Comparison of ENCODE assay signal across 9 mouse cellular contexts in genomic region chr19:38397004-38397403, GRCm38 (mm10). TPM values are rescaled to one million over a fixed set of nuclear protein-coding genes. Genes with fewer than 3 reads are reported as not detected.
A peak's percentile ranks its signal among the peaks of the same experiment; 100 is the strongest.
DNase-seq lines count a peak whose midpoint lies in the region; ATAC-seq and TF ChIP-seq lines count a peak whose summit lies in the region.
"Had no signal": no experiment of that assay in that cellular context is flagged by ENCODE, and none has a peak within 500 bp of the region (broad histone marks: within the 10 kb centered on the region; RNA-seq: fewer than 3 reads in every experiment).

No protein-coding gene starts in this region.

- ATAC-seq in erythroblast, adult 5-6 weeks (replicated peaks; ENCODE audit: low FRiP score, poor library complexity, severe bottlenecking): no peak
- ATAC-seq in hindbrain, embryonic 11.5 days (ENCODE audit: low FRiP score): no peak
- ATAC-seq in liver, postnatal 0 days: peak; percentile 17; the same call in 1 of the 2 replicates
- no peak for ATAC-seq in frontal cortex, adult (ENCODE audit: low TSS enrichment)

- dilution Hi-C loops in CH12.LX (cut with MboI; ENCODE audit: extremely low pct_ligation_motif_present, extremely low pct_unique_long_range_greater_than_20kb, low sequenced_read_pairs): no loop called here

- no peaks in the 10 kb centered on the region for H3K9me3 ChIP-seq in erythroblast, embryonic 14.5 days (ENCODE audit: control insufficient read depth, low read length)
- no peaks in the 10 kb centered on the region for H3K9me3 ChIP-seq in CH12.LX (replicated peaks; ENCODE audit: low read length)
- H3K9me3 ChIP-seq in hindbrain, embryonic 11.5 days (ENCODE audit: control insufficient read depth, low read length): no peaks in the 10 kb centered on the region
- H3K9me3 ChIP-seq in liver, postnatal 0 days (ENCODE audit: low read length): no peaks in the 10 kb centered on the region

- no peak for TF ChIP-seq CTCF in CH12.LX (conservative IDR thresholded peaks at IDR 0.05 in 1 of 2, IDR thresholded peaks at IDR 0.05 in 1 of 2; ENCODE audit: low read depth in 2 of 2, low read length in 2 of 2)
- TF ChIP-seq CTCF in liver, postnatal 0 days (IDR thresholded peaks at IDR 0.05; ENCODE audit: low read depth): no peak

- peak overlapping the region; percentile 91 for H3K4me3 ChIP-seq in erythroblast, embryonic 14.5 days (replicated peaks)
- H3K4me3 ChIP-seq in CH12.LX (replicated peaks in 1 of 3; ENCODE audit: low read depth in 2 of 3, low read length in 2 of 3, poor library complexity in 1 of 3): peak overlapping the region; percentile 71 to 94 (median 80)
- peak overlapping the region; percentile 67 for H3K4me3 ChIP-seq in hindbrain, embryonic 11.5 days (ENCODE audit: low read depth, low read length)
- H3K4me3 ChIP-seq in liver, postnatal 0 days (ENCODE audit: low read depth, low read length): peak overlapping the region; percentile 71

- peak; percentile 21 for DNase-seq in CH12.LX (ENCODE audit: extremely low read depth)
- peak; percentile 6 for DNase-seq in hindbrain, embryonic 11.5 days (ENCODE audit: low spot score)
- DNase-seq in liver, postnatal 0 days: no peak
- no peak for DNase-seq in adrenal gland, postnatal 10 days
- no peak for DNase-seq in layer of hippocampus, adult 11-12 months (ENCODE audit: low spot score)
- DNase-seq: B cell, adult 2 months had no signal

- no peak for TF ChIP-seq RAD21 in CH12.LX (IDR thresholded peaks at IDR 0.05; ENCODE audit: low read depth, low read length)

- no peaks in the 10 kb centered on the region for H3K27me3 ChIP-seq in erythroblast, embryonic 14.5 days (ENCODE audit: control insufficient read depth)
- no peaks in the 10 kb centered on the region for H3K27me3 ChIP-seq in CH12.LX (replicated peaks)
- no peaks in the 10 kb centered on the region for H3K27me3 ChIP-seq in hindbrain, embryonic 11.5 days (ENCODE audit: control insufficient read depth, insufficient read depth, low read length)
- no peaks in the 10 kb centered on the region for H3K27me3 ChIP-seq in liver, postnatal 0 days (ENCODE audit: insufficient read depth, low read length)

- H3K36me3 ChIP-seq in erythroblast, embryonic 14.5 days (ENCODE audit: control insufficient read depth): peaks cover 27% of the 10 kb centered on the region
- peaks cover 7 to 28% of the 10 kb centered on the region in 2 experiments for H3K36me3 ChIP-seq in CH12.LX (replicated peaks in 1 of 2; ENCODE audit: control insufficient read depth in 1 of 2, insufficient read depth in 1 of 2, low read length in 1 of 2)
- H3K36me3 ChIP-seq in hindbrain, embryonic 11.5 days (ENCODE audit: control insufficient read depth, insufficient read depth, low read length): no peaks in the 10 kb centered on the region
- peaks cover 8% of the 10 kb centered on the region for H3K36me3 ChIP-seq in liver, postnatal 0 days (replicated peaks; ENCODE audit: insufficient read depth, low read length)

- peak overlapping the region; percentile 90 for H3K4me2 ChIP-seq in CH12.LX (ENCODE audit: insufficient read depth, low read depth, poor library complexity, severe bottlenecking)
- peak overlapping the region; percentile 81; the same call in 1 of the 2 replicates for H3K4me2 ChIP-seq in hindbrain, embryonic 11.5 days (replicated peaks; ENCODE audit: low read depth, low read length)
- peak overlapping the region; percentile 84 for H3K4me2 ChIP-seq in liver, postnatal 0 days (ENCODE audit: low read depth, low read length)

- in situ Hi-C loops in CH12.LX (cut with MboI; ENCODE audit: low pct_ligation_motif_present, low pct_unique_long_range_greater_than_20kb, low sequenced_read_pairs): no loop called here

- TF ChIP-seq POLR2A in CH12.LX (IDR thresholded peaks at IDR 0.05; ENCODE audit: low read depth, low read length): no peak

- H3K9ac ChIP-seq in CH12.LX (ENCODE audit: insufficient read depth, low read depth): peak overlapping the region; percentile 70
- H3K9ac ChIP-seq in hindbrain, embryonic 11.5 days (ENCODE audit: low read depth, low read length): no peak overlapping the region; the same call in 1 of the 2 replicates
- H3K9ac ChIP-seq in liver, postnatal 0 days (replicated peaks): peak overlapping the region; percentile 72

- no peak for TF ChIP-seq EP300 in CH12.LX (IDR thresholded peaks at IDR 0.05; ENCODE audit: low read length)
- no peak for TF ChIP-seq EP300 in liver, postnatal 0 days (IDR thresholded peaks at IDR 0.05; ENCODE audit: low read depth)

- peaks cover 5% of the 10 kb centered on the region; the same call in 1 of the 2 replicates for H3K79me2 ChIP-seq in CH12.LX (replicated peaks; ENCODE audit: control insufficient read depth, extremely low read depth, insufficient read depth, poor library complexity, severe bottlenecking)

- H3K4me1 ChIP-seq in erythroblast, embryonic 14.5 days (ENCODE audit: control insufficient read depth): peaks cover 52% of the 10 kb centered on the region
- peaks cover 0 to 34% of the 10 kb centered on the region in 2 experiments; a peak in 2 of 4 replicates for H3K4me1 ChIP-seq in CH12.LX (ENCODE audit: control insufficient read depth in 1 of 2, insufficient read depth in 2 of 2)
- H3K4me1 ChIP-seq in hindbrain, embryonic 11.5 days (replicated peaks; ENCODE audit: control insufficient read depth, insufficient read depth, low read length): 0 out of 2 replicates have a peak, but pooled peaks cover 3% of the 10 kb centered on the region
- peaks cover 25% of the 10 kb centered on the region for H3K4me1 ChIP-seq in liver, postnatal 0 days (ENCODE audit: insufficient read depth)

- 30% methylated on average over 6 of the region's 6 CpGs for WGBS in hindbrain, embryonic 11.5 days
- 50% methylated on average over 6 of the region's 6 CpGs for WGBS in liver, postnatal 0 days (ENCODE audit: insufficient replicate concordance)

- H3K27ac ChIP-seq in CH12.LX (ENCODE audit: insufficient read depth, low read depth): no peak overlapping the region
- H3K27ac ChIP-seq in hindbrain, embryonic 11.5 days (ENCODE audit: low read depth, low read length): no peak overlapping the region
- peak overlapping the region; percentile 83 for H3K27ac ChIP-seq in liver, postnatal 0 days (ENCODE audit: low read depth)

TF ChIP-seq in CH12.LX, 34 proteins besides CTCF, POLR2A, EP300 and RAD21:
- no peak for TF ChIP-seq KAT2A (IDR thresholded peaks at IDR 0.05; ENCODE audit: insufficient replicate concordance, low read length)
- TF ChIP-seq BHLHE40 (IDR thresholded peaks at IDR 0.05; ENCODE audit: low read depth, low read length): peak; percentile 55
- peak; percentile 40; the same call in 1 of the 2 replicates for TF ChIP-seq ZNF384 (IDR thresholded peaks at IDR 0.05; ENCODE audit: low read depth, low read length)
- no peak for TF ChIP-seq NELFE (IDR thresholded peaks at IDR 0.05; ENCODE audit: low read depth, low read length)
- no peak for TF ChIP-seq E2F4 (IDR thresholded peaks at IDR 0.05; ENCODE audit: insufficient replicate concordance, low read depth, low read length)
- TF ChIP-seq RCOR1 (conservative IDR thresholded peaks at IDR 0.05; ENCODE audit: low read depth, low read length): no peak
- TF ChIP-seq MAX (IDR thresholded peaks at IDR 0.05; ENCODE audit: low read length): 0 out of 2 replicates have a peak, but pooled peaks have one; percentile 3
- no peak for TF ChIP-seq MAZ (IDR thresholded peaks at IDR 0.05; ENCODE audit: low read depth, low read length)
- TF ChIP-seq ELF1 (IDR thresholded peaks at IDR 0.05; ENCODE audit: low read depth, low read length): no peak
TF ChIP-seq in CH12.LX: peak in this region for 3.

RNA-seq across cellular contexts. Expression of gene Slc35g1, which starts 1.2 kb away (rescaled TPM):
- 0.08 and 0.19 TPM in 2 replicates for polyA plus RNA-seq in erythroblast, embryonic 14.5 days (2012)
- total RNA-seq in erythroblast, adult 5-6 weeks (2015; ENCODE audit: low replicate concordance): 3.3 and 4.8 TPM in 2 replicates
- total RNA-seq in erythroblast, adult 5-6 weeks (2017; ENCODE audit: low replicate concordance): 2.3 and 2.8 TPM in 2 replicates
- total RNA-seq in CH12.LX (2012; rRNA removed) (14.6 and 17.8 TPM in 2 replicates), CH12.LX (2014; rRNA removed) (38.2 and 38.5 TPM in 2 replicates)
- 17.9 and 21.7 TPM in 2 replicates for polyA plus RNA-seq in CH12.LX (2012; ENCODE audit: insufficient read length, low read depth)
- 4.8 and 5.3 TPM in 2 replicates for polyA plus RNA-seq in hindbrain, embryonic 11.5 days (2014; fragmentation: Nextera tagmentation; extraction: Ambion mirVana)
- 6.4 and 7.2 TPM in 2 replicates for polyA plus RNA-seq in liver, postnatal 0 days (2015; fragmentation: Nextera tagmentation; extraction: Ambion mirVana)
- 10 to 100 TPM; 15.1 to 18.4 TPM for total RNA-seq in adrenal gland, postnatal 10 days (2021)

Comparison
In these comparisons a context has a peak if more than half of its experiments do, and no peak if none do; other contexts are left out.
1. DNase-seq: peak in CH12.LX (single experiment) and hindbrain, embryonic 11.5 days (single experiment); none in liver, postnatal 0 days (single experiment), adrenal gland, postnatal 10 days (single experiment) and layer of hippocampus, adult 11-12 months (single experiment).
2. Peak in every context shown above with its lines, with median percentiles within 50 percentile points of each other: H3K4me3 ChIP-seq and H3K4me2 ChIP-seq.